Mouse (Mus musculus): ENCODE results near the gene Med13. TPM values are rescaled to one million over a fixed set of nuclear protein-coding genes. Genes with fewer than 3 reads are reported as not detected.

Gene Med13
- polyA plus RNA-seq, 1 experiment from 2014 or later: 7.5 TPM

GRCm38 (mm10) chr11:86257054-86257453 is 100.3 kb downstream of the Med13 start:
- WGBS: under 1% methylated on average over 22 of the region's 22 CpGs
- ATAC-seq (ENCODE audit: low FRiP score, low read depth): peak; percentile 67

GRCm38 (mm10) chr11:86253342-86253741 is 104.1 kb downstream of the Med13 start:
- ATAC-seq (ENCODE audit: low FRiP score, low read depth): no peak
- H3K36me3 ChIP-seq: peaks cover 38% of the 10 kb centered on the region
- H3K27me3 ChIP-seq: no peaks in the 10 kb centered on the region
- no peaks in the 10 kb centered on the region for H3K9me3 ChIP-seq
- H3K4me2 ChIP-seq: no peak overlapping the region
- H3K4me1 ChIP-seq (replicated peaks): peaks cover 16% of the 10 kb centered on the region
- no peak overlapping the region for H3K27ac ChIP-seq (replicated peaks)
- H3K4me3 ChIP-seq: no peak overlapping the region
- H3K9ac ChIP-seq: no peak overlapping the region
- 88% methylated on average over 1 of the region's 1 CpGs for WGBS

More at GRCm38 (mm10) chr11:86257054-86257453, 100.3 kb downstream of the Med13 start:
- Histone ChIP-seq H3K4me2 (peak overlapping the region; percentile 76), H3K9ac (peak overlapping the region; percentile 90), H3K36me3 (peaks cover 12% of the 10 kb centered on the region), H3K4me1 (replicated peaks) (peaks cover 16% of the 10 kb centered on the region), H3K27ac (replicated peaks) (peak overlapping the region; percentile 87), H3K9me3 (no peaks in the 10 kb centered on the region), H3K27me3 (no peaks in the 10 kb centered on the region), H3K4me3 (peak overlapping the region; percentile 87)

- no peaks in the 10 kb centered on the region for H3K4me1 ChIP-seq (replicated peaks)
- H3K27ac ChIP-seq (replicated peaks): no peak overlapping the region
- H3K27me3 ChIP-seq: no peaks in the 10 kb centered on the region
- peaks cover 57% of the 10 kb centered on the region for H3K36me3 ChIP-seq
- no peaks in the 10 kb centered on the region for H3K9me3 ChIP-seq
- no peak for ATAC-seq (ENCODE audit: low FRiP score, low read depth)
- no peak overlapping the region for H3K4me3 ChIP-seq
- H3K4me2 ChIP-seq: no peak overlapping the region
- 92% methylated on average over 4 of the region's 4 CpGs for WGBS
- H3K9ac ChIP-seq: no peak overlapping the region
These were observed 125.0 kb downstream of the Med13 start for GRCm38 (mm10) chr11:86232446-86232845.

- ATAC-seq (ENCODE audit: low FRiP score, low read depth): no peak
- H3K36me3 ChIP-seq: peaks cover 63% of the 10 kb centered on the region
- 96% methylated on average over 13 of the region's 13 CpGs for WGBS
These were observed 125.5 kb downstream of the Med13 start for GRCm38 (mm10) chr11:86231781-86232350.

GRCm38 (mm10) chr11:86226646-86227180 is 130.7 kb downstream of the Med13 start:
- no peak overlapping the region for H3K4me3 ChIP-seq
- WGBS: 89% methylated on average over 8 of the region's 8 CpGs
- H3K4me2 ChIP-seq: no peak overlapping the region
- no peak for ATAC-seq (ENCODE audit: low FRiP score, low read depth)
- H3K27ac ChIP-seq (replicated peaks): no peak overlapping the region
- H3K9ac ChIP-seq: no peak overlapping the region
- no peaks in the 10 kb centered on the region for H3K4me1 ChIP-seq (replicated peaks)
- peaks cover 65% of the 10 kb centered on the region for H3K36me3 ChIP-seq
- no peaks in the 10 kb centered on the region for H3K9me3 ChIP-seq
- no peaks in the 10 kb centered on the region for H3K27me3 ChIP-seq

More at GRCm38 (mm10) chr11:86231781-86232350, 125.5 kb downstream of the Med13 start:
- no peak overlapping the region for H3K4me2 ChIP-seq
- no peak overlapping the region for H3K4me3 ChIP-seq
- no peak overlapping the region for H3K27ac ChIP-seq (replicated peaks)
- H3K9me3 ChIP-seq: no peaks in the 10 kb centered on the region
- no peak overlapping the region for H3K9ac ChIP-seq
- H3K27me3 ChIP-seq: no peaks in the 10 kb centered on the region
- H3K4me1 ChIP-seq (replicated peaks): no peaks in the 10 kb centered on the region

- H3K27ac ChIP-seq (replicated peaks): no peak overlapping the region
- no peak for ATAC-seq (ENCODE audit: low FRiP score, low read depth)
- H3K27me3 ChIP-seq: no peaks in the 10 kb centered on the region
- H3K36me3 ChIP-seq: peaks cover 61% of the 10 kb centered on the region
- 88% methylated on average over 4 of the region's 4 CpGs for WGBS
- H3K9ac ChIP-seq: no peak overlapping the region
- H3K4me2 ChIP-seq: no peak overlapping the region
- no peak overlapping the region for H3K4me3 ChIP-seq
- no peaks in the 10 kb centered on the region for H3K4me1 ChIP-seq (replicated peaks)
- no peaks in the 10 kb centered on the region for H3K9me3 ChIP-seq
These were observed 131.6 kb downstream of the Med13 start for GRCm38 (mm10) chr11:86225761-86226160.

Other genes with a start within 250 kb of the Med13 start
- gene Brip1, start 156.4 kb downstream of the Med13 start, polyA plus RNA-seq (2015; fragmentation: Nextera tagmentation; extraction: Ambion mirVana): 2.3 and 2.6 TPM in 2 replicates
- gene Ints2, start 100.0 kb downstream of the Med13 start, polyA plus RNA-seq (2015; fragmentation: Nextera tagmentation; extraction: Ambion mirVana): 17.5 and 18.9 TPM in 2 replicates
- 17.8 and 17.9 TPM in 2 replicates for gene Rnft1, start 127.1 kb upstream of the Med13 start, polyA plus RNA-seq (2015; fragmentation: Nextera tagmentation; extraction: Ambion mirVana)
- gene Rps6kb1, start 187.2 kb upstream of the Med13 start, polyA plus RNA-seq (2015; fragmentation: Nextera tagmentation; extraction: Ambion mirVana): 49.5 and 49.8 TPM in 2 replicates
- 6.4 and 7.8 TPM in 2 replicates for gene Tubd1, start 187.4 kb upstream of the Med13 start, polyA plus RNA-seq (2015; fragmentation: Nextera tagmentation; extraction: Ambion mirVana)